Mouse (Mus musculus): ENCODE results near the gene Plin4. TPM values are rescaled to one million over a fixed set of nuclear protein-coding genes. Genes with fewer than 3 reads are reported as not detected.

Plin4 gene
- total RNA-seq, 1 experiment from 2014 or later = not detected

Other genes starting within 250 kb of the Plin4 start
- 10.6 and 17.1 TPM in 2 replicates for gene Zfp119a, start 230.9 kb downstream of the Plin4 start, total RNA-seq (2017)
- 12.4 and 27.8 TPM in 2 replicates for gene Zfp959, start 217.7 kb downstream of the Plin4 start, total RNA-seq (2017)
- gene Zfp119b, start 160.3 kb downstream of the Plin4 start, total RNA-seq (2017) = 7.8 and 8.4 TPM in 2 replicates
- 12.8 and 22.6 TPM in 2 replicates for gene Ebi3, start 157.2 kb downstream of the Plin4 start, total RNA-seq (2017)
- gene Yju2, start 150.7 kb downstream of the Plin4 start, total RNA-seq (2017) = 24.3 and 29.5 TPM in 2 replicates
- gene Shd, start 139.3 kb downstream of the Plin4 start, total RNA-seq (2017) = 0.79 TPM in 1 of 2 replicates, not detected in the other
- gene Fsd1, start 123.3 kb downstream of the Plin4 start, total RNA-seq (2017) = not detected in 2 replicates
- gene Stap2, start 104.2 kb downstream of the Plin4 start, total RNA-seq (2017) = 1.1 and 1.9 TPM in 2 replicates
- gene Mpnd, start 104.1 kb downstream of the Plin4 start, total RNA-seq (2017) = 73.7 and 97.0 TPM in 2 replicates
- gene Sh3gl1, start 73.2 kb downstream of the Plin4 start, total RNA-seq (2017) = 29.6 and 37.1 TPM in 2 replicates
- gene Chaf1a, start 69.4 kb downstream of the Plin4 start, total RNA-seq (2017) = 24.5 and 29.7 TPM in 2 replicates
- 22.1 and 51.5 TPM in 2 replicates for gene Ubxn6, start 34.8 kb downstream of the Plin4 start, total RNA-seq (2017)
- gene Hdgfl2, start 30.2 kb downstream of the Plin4 start, total RNA-seq (2017) = 73.0 and 136 TPM in 2 replicates
- gene Plin5, start 7.8 kb upstream of the Plin4 start, total RNA-seq (2017) = not detected in 2 replicates
- gene Lrg1, start 12.2 kb upstream of the Plin4 start, total RNA-seq (2017) = 1.9 and 5.6 TPM in 2 replicates
- gene Sema6b, start 30.5 kb upstream of the Plin4 start, total RNA-seq (2017) = 0.99 and 2.1 TPM in 2 replicates
- 2.6 and 2.9 TPM in 2 replicates for gene Tnfaip8l1, start 52.7 kb upstream of the Plin4 start, total RNA-seq (2017)
- 21.7 and 31.0 TPM in 2 replicates for gene Mydgf, start 74.1 kb upstream of the Plin4 start, total RNA-seq (2017)
- gene Dpp9, start 109.1 kb upstream of the Plin4 start, total RNA-seq (2017) = 9.7 TPM in 2 replicates
- gene Fem1a, start 147.0 kb upstream of the Plin4 start, total RNA-seq (2017) = 16.4 and 17.1 TPM in 2 replicates
- 3.5 and 6.1 TPM in 2 replicates for gene Ticam1, start 167.0 kb upstream of the Plin4 start, total RNA-seq (2017)
- gene Plin3, start 183.1 kb upstream of the Plin4 start, total RNA-seq (2017) = 17.1 and 23.8 TPM in 2 replicates
- not detected in 2 replicates for gene Arrdc5, start 190.5 kb upstream of the Plin4 start, total RNA-seq (2017)
- gene Uhrf1, start 193.5 kb upstream of the Plin4 start, total RNA-seq (2017) = 116 and 147 TPM in 2 replicates
- 12.1 and 13.6 TPM in 2 replicates for gene Kdm4b, start 216.3 kb upstream of the Plin4 start, total RNA-seq (2017)

All from hematopoietic stem cell, adult 5-6 weeks (primary cell).